Mouse (Mus musculus) neural tube, embryonic 10.5 days (tissue): ENCODE data around the gene Rnf2.

Experiments
- DNase-seq: peaks from one replicate; pipeline ENCODE4 v3.0.0-alpha.2; 2017; ENCODE audit warnings: low spot score; ENCODE audit errors: extremely low spot score

The Rnf2 gene

GRCm38 (mm10) chr1:151500531-151501361, at the start of gene Rnf2:
Gene Rnf2, minus strand, starts transcription at chr1:151500955.
- peak; percentile 92 for DNase-seq

GRCm38 (mm10) chr1:151549794-151550193, 49.0 kb upstream of the Rnf2 start:
- DNase-seq: no peak

- no peak for DNase-seq
These were observed 48.3 kb upstream of the Rnf2 start for GRCm38 (mm10) chr1:151548896-151549610.

- DNase-seq: no peak
These were observed 44.8 kb upstream of the Rnf2 start for GRCm38 (mm10) chr1:151545571-151545970.

GRCm38 (mm10) chr1:151544581-151544980, 43.8 kb upstream of the Rnf2 start:
- DNase-seq: no peak

- no peak for DNase-seq
These were observed 43.2 kb upstream of the Rnf2 start for GRCm38 (mm10) chr1:151543796-151544477.

GRCm38 (mm10) chr1:151526701-151527100, 25.9 kb upstream of the Rnf2 start:
- no peak for DNase-seq

- DNase-seq: no peak
These were observed 17.0 kb upstream of the Rnf2 start for GRCm38 (mm10) chr1:151517571-151518250.

GRCm38 (mm10) chr1:151516871-151517270, 16.1 kb upstream of the Rnf2 start:
- DNase-seq: no peak

- no peak for DNase-seq
These were observed 15.0 kb upstream of the Rnf2 start for GRCm38 (mm10) chr1:151515733-151516132.

- DNase-seq: no peak
These were observed 13.4 kb upstream of the Rnf2 start for GRCm38 (mm10) chr1:151514119-151514518.

GRCm38 (mm10) chr1:151510811-151511210, 10.1 kb upstream of the Rnf2 start:
- no peak for DNase-seq

GRCm38 (mm10) chr1:151499815-151500501, 797 bp downstream of the Rnf2 start:
- DNase-seq: peak; percentile 80

- DNase-seq: no peak
These were observed 2.4 kb downstream of the Rnf2 start for GRCm38 (mm10) chr1:151498381-151498780.

- no peak for DNase-seq
These were observed 2.8 kb downstream of the Rnf2 start for GRCm38 (mm10) chr1:151497942-151498341.

GRCm38 (mm10) chr1:151497028-151497427, 3.7 kb downstream of the Rnf2 start:
- peak; percentile 42 for DNase-seq

GRCm38 (mm10) chr1:151495635-151496285, 5.0 kb downstream of the Rnf2 start:
- DNase-seq: no peak

GRCm38 (mm10) chr1:151494711-151495110, 6.0 kb downstream of the Rnf2 start:
- no peak for DNase-seq

- DNase-seq: no peak
These were observed 6.9 kb downstream of the Rnf2 start for GRCm38 (mm10) chr1:151493826-151494225.

GRCm38 (mm10) chr1:151492419-151492818, 8.3 kb downstream of the Rnf2 start:
- no peak for DNase-seq
